Mouse (Mus musculus): ENCODE measurements around the gene Ndn.

DNA sequence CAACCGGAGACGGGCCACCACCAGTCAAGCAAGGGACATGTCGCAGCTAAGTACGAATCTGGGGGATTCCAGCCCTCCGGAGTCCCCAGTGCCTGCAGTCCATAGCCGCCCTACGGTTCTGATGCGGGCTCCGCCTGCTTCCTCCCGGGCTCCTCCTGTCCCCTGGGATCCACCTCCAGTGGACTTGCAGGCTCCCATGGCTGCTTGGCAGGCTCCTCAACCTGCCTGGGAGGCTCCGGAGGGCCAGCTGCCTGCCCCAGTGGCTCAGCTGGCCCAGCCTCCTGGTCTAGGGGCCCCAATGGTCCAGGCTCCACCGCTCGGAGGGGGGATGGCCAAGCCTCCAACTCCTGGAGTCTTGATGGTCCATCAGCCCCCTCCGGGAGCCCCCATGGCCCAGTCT, 30.9 kb downstream of the Ndn start:
- TF ChIP-seq CTCF (IDR thresholded peaks at IDR 0.05; ENCODE audit: borderline replicate concordance, insufficient read depth, low read length) = no peak
- TF ChIP-seq POLR2A (IDR thresholded peaks at IDR 0.05; ENCODE audit: low read depth, low read length) = no peak

Data from embryonic fibroblast, embryonic 13.5 days (primary cell).